Mouse (Mus musculus) cerebellum, postnatal 36 days (tissue): ENCODE measurements around the gene Grm8.
A peak's percentile ranks its signal among the peaks of the same experiment; 100 is the strongest.
"Not testable (repeated sequence)": the region's sequence is repeated elsewhere in the genome, so short reads cannot be mapped to it uniquely, and the experiment has no call there.

Experiments used
- DNase-seq, 2 experiments: peaks; one replicate each; pipeline ENCODE4 v3.0.0; 2021 to 2022; ENCODE audit warnings: mixed read lengths in 2 of 2

The Grm8 gene

DNA sequence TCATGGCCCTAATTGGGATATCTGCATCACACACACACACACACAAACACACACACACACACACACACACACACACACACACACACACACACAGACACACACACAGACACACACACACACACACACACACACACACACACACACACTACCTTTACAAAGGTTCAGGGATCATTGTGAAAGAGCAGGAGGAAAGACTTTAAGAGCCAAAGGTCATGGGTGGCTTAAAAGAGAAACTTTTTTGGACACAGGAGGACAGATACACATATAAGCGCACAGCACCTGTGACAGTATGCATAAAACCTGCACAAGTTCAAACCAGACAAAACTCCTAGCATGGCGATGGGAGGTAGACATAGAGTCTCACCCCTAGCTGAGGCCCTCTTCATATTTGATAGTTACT lies 315.2 kb downstream of the Grm8 start:
- DNase-seq = not testable (repeated sequence)

DNA sequence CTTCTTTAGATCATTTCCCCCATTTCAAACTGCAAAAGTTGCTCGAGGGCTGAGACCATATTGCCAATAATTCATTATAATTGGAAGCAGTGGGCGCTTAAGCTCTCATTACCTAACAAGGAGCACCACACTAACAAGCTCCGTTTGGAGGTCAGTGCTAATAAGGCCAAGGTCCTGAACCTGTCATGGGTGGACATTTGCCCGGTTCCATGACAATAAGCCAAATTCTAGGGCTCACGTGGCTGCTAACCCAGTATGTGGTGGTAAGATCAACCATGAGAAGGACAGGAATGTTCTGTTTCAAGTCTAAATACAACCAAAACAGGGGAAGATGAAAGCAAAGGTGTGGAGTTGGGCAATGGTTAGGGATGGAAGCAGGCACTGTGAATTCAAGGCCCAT lies 322.2 kb downstream of the Grm8 start:
- DNase-seq = no peak

DNA sequence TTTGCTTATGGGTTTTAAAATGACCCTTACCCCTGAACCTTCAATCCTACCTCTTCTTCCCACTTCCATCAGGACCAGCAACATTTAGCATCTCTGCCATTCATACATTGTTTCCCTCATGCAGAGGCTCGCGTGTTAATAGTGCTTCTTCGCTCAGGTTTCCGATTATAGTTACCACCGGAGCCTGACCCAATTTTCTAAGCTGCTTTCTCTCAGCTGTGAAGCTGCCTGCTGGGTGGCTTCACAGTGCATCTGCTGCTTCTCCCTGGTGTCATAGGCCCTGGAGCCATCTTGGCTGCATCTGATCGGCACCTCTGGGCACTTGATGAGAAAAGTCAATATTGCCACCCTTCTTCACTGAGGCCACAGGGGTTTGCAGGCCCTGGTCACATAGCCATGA lies 325.0 kb downstream of the Grm8 start:
- DNase-seq = peak; percentile 3 to 10

DNA sequence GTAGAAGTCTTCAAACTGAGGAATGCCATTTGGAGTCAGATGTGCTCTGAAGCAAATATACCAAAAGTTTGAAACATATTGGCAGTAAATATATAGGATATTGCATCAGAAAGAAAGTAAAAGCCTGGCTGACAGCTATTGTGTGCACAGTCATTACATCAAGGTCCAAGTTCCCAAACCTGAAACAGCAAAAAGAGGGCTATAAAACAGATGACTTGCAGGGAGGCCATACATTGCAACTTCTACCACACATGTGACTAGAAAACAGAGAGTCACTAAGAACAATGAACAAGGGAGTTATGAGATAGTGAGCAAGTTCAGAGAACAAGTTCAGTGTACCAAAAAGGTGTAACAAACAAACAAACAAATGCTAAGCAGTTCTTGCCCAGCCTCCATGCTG lies 328.2 kb downstream of the Grm8 start:
- no peak for DNase-seq

DNA sequence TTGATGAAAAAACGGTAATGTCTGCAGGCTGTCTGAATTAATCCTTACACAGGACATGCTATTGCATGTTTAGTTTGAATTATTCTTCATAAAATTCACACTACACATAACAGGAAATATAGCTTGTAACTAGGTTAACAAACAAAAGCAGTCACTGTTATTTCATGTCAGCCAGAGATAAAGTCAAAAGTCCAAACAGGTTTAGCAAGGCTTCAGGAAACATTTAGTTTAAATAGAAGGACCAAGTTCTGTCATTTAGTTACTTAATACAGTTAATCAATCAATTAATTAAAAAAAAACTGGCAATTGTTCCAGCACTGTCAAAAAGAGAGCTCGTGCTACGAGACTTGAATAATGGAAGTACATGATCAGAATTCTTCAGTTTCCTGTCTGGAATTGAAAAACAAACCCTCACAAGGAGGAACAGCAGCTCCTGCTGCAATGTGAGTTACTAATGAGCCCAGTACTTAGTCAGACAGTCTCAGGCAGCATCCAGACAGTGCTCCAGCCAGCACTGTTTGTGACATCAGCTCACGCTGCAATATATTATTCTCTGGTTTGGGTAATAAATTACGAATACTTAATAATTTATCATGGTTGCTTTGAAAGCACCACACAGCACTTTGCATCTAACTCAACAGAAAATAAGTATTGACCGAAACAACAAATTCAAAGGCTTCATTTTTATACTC lies 334.0 kb downstream of the Grm8 start:
- DNase-seq = no peak

DNA sequence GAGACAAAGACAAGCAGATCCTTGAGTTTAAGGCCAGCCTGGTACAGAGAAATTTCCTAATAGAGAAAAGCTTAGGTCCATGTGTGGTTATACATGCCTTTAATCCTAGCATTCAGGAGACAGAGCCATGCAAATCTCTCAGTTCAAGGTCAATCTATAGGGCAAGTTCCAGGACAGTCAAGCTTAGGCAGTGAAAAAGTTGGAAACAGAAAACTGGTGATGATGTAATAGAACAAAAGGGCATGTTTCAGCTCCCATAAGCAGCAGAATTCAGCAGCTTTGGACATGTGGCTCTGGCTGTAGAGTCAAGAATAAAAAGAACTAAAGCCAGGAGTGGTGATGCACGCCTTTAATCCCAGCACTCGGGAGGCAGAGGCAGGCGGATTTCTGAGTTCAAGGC lies 336.2 kb downstream of the Grm8 start:
- DNase-seq = no peak

DNA sequence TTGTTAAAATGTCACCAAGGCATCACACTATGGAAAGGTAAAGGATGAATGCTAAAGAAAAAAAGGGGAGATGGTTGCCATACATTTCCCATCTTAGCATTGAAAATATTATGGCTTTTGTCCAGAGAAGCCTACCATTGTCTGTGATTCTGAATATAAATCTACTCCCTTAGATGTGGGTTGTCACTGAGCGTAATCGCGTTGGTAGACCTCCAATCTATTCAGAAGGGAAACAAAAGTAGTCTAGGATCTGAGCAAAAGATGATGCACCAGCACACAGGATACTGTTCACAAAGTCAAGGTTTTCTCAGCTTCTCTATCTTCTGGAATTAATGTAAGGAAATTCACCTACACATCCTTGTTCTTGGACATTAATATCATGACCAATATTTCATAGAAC lies 345.4 kb downstream of the Grm8 start:
- DNase-seq = no peak

DNA sequence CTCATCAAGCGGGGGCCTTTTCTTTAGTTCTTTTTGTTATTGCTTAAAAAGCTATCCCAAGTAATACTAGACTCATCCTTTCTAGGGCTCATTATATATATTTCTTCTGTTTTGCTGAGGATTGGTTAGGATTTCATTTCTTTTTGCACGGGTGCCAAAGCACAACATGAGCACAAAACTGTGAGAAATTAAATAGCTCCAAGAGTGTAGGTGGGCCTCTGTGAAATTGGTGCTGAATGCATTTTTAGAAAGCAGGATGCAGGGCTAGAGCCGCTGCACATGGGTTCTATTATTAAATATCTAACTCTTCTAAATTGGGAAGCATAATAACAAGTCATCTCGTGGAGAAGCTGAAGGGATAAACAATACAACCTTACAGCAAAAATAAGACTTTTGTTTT lies 345.8 kb downstream of the Grm8 start:
- DNase-seq = no peak

DNA sequence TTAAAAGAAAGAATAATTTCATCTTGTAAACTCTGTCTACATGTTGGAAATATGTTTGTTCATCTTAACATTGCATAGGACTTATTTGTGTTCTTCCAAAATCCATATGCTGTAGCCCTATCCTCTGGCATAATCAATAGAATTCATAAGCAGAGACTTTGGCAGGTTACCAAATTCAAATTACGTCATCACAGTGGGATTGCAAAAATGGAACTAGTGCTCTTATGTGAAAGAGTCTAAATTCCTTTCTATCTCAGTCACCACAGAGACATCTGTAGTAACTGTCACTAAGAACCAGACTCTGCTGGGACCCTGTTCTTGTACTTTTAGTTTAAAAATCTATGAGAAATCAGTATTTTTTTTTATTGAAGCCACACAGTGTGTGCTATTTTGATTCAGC lies 352.7 kb downstream of the Grm8 start:
- DNase-seq = no peak

DNA sequence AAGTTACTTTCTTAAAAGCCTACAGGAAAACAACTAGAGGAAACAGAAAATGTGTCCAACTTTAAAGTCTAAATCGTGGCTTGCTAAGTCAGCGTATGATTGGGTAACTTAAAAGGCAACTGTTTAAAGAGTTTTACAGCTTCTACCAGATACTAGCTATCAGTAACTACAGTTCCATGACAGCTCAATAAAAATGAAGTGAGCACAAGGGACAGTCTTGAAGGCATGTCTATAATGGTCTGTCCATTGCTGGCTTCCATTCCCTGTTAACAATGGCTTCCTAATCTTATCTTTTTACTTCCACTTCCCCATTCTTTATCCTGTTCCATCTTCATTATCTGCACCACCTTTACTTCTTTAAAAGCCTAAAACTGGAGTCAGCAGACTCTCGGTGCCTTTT lies 353.6 kb downstream of the Grm8 start:
- DNase-seq = no peak

DNA sequence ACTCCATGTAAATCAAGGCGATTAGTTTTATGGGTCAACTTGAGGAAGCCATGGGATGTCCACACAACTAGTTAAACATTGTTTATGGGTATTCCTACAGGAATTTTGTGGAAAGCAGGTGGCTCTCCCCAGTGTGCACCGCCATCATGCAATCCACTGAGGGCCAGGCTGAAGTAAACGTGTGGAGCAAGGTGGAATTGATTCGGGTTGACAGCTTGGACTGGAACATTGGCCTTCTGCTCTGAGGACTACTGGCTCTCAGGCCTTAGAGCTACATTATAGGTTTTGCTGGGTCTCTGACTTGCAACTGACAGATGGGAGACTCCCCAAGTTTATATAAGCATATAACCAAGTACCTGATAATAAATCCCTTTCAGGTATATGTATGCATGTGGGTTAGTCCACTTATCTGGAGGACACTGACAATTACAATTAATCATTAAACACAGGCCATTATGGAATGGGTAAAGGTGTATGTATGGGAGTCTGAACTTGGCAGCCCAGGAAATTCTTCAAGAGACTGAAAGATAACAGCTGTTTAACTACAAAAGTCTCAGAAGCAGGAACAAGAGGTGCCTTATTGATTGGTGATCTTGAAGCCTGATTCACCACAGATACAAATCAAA lies 359.2 kb downstream of the Grm8 start:
- peak in 1 of 2 experiments; percentile 4 for DNase-seq

DNA sequence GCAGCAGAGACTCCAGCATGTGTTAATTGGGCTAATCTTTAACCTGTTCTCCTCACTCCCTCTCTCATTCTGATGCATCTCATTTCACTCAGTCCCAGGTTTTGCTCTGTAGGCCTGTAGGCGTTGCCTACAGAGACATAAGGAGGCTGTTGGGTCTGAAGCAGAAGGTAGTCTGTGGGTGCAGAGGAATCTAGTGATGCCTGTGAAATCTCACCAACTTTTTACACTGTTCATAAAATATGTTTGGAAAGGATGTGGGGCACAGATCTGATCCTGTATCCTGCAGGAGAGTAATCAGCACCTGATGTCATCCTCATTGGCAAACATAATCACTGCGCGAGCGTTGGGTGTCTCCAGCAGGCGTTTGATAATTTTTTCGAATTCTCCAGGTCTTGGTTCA lies 372.9 kb downstream of the Grm8 start:
- DNase-seq = no peak

DNA sequence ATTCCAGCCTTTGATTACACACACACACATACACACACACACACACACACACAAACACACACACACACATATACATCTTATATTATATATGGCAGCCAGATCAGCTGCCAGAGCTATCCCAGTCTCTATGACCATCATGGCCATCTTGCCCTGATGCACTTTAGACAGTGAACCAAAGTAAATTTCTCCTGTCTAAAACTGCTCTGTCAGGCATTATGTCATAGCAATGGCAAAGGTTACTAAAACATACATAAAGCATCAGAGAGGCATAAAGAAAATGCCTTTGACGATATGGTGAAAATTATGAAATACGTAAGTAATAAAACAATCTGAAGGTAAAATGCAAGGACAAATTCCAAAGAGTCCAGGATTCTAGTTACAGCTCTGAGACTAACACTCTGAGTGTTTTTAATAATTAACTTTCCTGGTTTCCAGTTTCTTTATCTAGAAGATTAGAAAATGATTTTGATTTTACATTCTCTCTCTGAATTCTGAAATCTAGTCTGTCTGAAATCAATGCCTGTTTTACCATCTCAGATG lies 381.6 kb downstream of the Grm8 start:
- no peak for DNase-seq

DNA sequence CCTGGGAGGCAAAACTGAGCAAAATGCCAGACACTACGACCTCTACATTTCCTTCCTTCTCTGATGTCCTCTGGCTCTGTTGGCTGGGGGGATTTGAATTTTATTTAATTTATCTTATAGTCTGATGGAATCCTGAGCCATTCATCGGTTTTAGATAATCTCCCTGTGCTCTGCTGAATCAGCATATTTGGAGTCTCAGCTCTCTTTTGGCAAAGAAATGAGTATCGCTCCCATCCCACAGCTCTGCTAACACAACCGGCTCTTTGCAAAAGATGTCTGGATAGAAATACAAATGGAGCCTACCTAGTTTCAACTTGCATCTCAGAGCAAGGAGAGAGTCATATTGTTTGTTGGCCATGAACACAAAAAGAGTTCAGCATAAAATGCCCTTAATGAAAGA lies 388.5 kb downstream of the Grm8 start:
- DNase-seq = no peak

DNA sequence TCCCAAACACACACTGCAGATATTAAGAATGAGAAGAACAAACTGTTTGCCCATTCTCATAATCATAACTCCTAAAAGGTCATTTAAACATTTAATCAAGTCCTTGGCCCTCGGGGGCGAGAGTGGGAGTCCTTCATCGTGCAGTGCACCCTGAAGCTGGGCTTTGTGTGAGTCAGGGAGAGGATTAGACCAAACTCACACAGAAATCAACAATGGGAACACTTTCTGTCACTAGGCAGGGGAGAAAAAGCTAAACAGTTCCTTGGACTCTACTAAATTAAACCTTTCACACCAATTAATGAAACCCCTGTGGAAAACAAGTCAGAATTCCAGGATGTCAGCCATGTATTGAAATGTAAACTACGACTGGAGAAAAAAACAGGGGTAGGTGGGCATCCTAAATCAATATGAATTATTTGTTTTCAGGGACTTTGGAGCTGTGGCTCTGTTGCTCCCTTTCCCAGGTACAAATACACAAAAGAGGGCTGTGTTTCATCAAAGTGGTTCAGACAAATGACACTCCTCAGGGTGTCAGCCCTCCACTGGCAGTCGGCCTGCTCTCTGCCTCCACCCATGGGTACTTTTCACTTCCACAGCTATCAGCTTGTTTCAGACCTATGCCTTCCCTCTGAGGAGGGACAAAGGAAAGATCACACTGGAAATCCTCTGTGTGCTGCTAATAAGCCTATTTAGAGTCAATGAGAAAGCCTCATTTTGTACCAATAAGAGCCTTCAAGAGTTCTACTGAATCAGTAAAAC lies 389.1 kb downstream of the Grm8 start:
- DNase-seq = no peak

DNA sequence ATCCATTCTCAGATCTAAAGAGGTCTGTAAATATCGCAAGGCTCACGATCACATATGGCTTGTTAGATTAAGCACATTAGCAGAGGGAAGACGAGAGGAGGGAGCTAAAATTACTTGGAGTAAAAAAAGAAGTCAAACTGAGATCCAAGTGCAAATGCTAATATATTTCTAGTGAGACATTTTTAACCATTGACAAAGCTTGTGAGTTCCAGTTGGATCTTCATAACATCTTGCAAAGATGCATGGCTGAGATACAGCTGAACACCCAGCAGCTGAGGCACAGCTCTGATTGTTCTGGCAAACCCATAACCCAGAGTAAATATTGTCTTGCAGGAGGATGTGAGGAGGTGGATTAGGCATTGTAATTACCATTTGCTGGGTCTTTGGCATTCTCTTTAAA lies 445.6 kb downstream of the Grm8 start:
- DNase-seq = no peak

DNA sequence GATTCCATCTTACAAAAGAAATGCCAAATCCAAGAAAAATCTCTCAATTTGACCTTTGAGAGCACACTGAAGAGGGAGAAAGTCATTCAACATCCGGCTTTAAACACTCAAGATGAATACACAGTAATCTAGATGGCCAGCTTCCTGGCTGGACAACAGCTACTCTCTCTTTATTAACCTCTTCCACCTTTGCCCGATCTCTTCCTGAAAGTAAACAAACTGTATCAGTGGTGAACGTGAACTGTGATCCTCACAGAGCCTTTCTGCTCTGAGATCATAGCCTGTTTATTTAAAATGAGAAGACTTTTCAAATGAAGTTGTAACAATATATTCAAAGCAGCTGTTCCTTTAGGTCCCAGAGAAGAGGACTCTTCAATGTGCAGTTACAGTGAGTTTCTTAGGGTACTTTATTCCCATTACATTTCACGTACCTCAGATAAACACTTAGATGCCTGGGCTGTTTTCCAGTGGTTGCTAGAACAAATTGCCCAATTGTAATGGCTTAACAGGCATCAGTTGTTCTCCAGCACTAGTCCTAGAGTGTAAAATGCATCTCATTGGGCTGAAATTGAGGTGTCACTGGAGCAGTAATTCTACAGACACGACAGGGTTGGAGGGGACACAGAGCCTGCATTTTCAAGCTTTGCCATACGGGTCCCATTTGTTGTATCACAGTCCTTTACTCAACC lies 473.1 kb downstream of the Grm8 start:
- no peak for DNase-seq

DNA sequence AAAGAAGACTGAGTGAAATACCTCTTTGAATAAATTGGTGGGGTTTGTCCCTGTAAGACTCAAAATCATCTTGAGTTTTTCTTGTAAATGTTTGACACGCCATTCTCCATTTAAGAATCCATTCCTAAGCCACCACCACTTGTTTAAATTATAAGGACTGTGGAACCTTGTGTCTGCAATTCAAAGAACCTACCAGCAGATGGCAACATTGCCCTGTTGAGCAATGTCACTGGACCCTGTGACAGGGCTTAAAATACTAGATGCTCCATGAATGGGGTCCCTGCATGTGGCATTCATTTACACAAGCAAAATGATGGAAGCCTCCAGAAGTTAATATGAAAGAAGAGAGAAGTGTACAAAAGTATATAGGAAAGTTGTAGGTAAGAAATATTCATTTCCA lies 477.5 kb downstream of the Grm8 start:
- peak; percentile 11 to 26 for DNase-seq

DNA sequence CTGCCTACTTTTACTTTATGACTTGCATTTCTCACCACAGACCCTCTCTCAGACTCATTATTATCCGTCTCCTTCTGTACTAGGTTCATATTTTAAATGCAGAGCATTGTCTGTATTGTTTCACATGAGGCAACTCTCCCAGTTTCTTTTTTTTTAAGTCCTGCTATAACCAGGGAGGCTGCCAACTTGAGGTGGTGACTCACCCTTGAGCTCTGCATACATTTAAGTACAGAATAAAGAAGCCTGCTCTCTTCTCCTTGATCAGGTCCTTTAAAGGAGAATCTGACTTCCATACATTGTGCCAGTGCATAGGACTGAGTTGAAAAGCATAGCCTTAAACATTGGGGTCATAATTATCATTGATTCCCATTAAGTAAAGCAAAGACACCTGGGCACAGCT lies 488.5 kb downstream of the Grm8 start:
- no peak for DNase-seq

DNA sequence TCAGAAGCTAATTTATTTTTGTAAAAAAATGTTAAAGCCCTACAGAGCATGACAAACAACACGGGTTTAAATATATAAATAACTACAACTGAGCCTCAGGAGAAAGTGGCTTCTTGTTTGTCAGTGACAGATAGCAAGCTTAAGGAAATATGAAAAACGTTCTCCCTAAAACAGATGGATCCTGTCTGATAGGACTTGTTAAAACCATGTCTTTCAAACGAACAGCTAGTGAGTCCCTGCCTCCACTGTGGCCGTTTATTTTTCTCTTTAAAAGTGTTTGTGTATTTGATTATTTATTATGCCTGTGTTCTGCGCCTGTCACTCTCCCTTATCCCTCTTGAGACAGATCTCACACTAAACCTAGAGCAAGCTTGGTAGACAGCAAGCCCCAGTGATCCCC lies 489.9 kb downstream of the Grm8 start:
- no peak for DNase-seq

DNA sequence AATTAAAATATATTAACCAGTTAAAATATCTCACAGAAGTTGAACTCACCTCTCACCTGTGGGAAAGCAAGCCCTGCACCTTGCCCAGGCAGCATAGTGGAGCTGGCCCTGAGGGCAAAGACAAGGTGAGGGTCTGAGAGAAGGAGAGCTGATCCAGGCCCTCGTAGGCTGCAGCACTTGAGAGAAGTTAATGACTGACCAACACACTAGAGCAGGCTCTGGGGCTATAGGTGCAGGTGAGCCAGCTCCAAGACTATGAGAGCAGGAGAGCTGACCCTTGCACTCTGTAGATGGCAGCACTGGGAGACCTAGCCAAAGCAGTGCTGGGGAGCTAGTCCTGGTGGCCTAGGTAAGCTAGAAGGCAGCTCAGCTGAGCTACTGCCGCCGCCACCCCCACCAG lies 499.1 kb downstream of the Grm8 start:
- DNase-seq = no peak

DNA sequence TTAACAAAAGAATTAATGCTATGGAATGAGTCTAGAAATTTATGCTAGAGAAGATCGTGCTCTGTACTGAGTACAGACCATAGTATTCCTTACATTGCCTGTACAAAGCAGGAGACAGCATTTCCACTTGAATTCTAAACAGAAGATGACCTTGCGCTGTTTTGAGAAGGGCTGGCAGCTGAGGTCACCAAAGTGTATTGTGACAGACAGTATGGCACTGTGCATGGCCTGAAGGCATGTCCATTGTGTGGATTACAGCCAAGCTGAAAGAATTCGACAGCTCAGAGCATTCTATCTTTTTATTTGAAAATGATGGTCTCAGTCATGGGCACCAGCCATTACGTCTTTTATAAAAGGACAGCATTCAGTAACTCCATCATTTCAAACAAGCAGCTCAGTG lies 517.5 kb downstream of the Grm8 start:
- no peak for DNase-seq

DNA sequence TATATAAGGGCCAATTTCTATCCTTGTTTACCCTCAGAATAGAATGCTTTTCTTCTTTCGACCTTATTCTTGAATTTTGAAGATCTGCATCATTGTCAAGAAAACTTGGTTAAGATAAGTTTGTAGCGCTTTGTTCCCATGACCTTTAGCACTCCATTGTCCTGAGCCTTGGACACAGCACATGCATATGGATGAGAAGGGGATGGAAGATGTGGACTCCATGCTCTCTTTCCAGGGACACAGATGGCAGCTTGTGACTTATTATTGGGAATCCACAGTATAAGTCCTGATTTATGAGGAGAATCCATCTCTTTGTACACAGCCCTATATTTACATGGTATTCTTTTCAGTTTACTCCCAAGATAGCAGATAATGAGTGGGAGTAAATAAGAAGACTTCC lies 554.5 kb downstream of the Grm8 start:
- DNase-seq = no peak
